Mouse (Mus musculus) forebrain, postnatal 0 days (tissue): ENCODE measurements at regions not wholly inside any gene's neighbourhood (a gene's known extent, or its start where the extent isn't known, plus 50 kb on each side); places are given as distances from the start of the nearest gene placed in this dataset.

Experiments
- ATAC-seq: fragments of 200-750 bp; cut with Nextera tagmentation; 2 replicates; pipeline ENCODE4 v1.8.0; 2017; ENCODE audit warnings: mild to moderate bottlenecking, moderate library complexity
- DNase-seq: peaks from one replicate; pipeline ENCODE4 v3.0.0-alpha.2; 2015
- H3K27ac ChIP-seq: fragments of 300-500 bp; sonication (generic); 2 replicates; pipeline ENCODE4 v1.5.1; 2014; ENCODE audit warnings: low read depth, mild to moderate bottlenecking, antibody characterized with exemption, low read length, moderate library complexity, mixed read lengths
- H3K27me3 ChIP-seq: fragments of 300-500 bp; sonication (generic); 2 replicates; pipeline ENCODE4 v1.6.1; 2014; ENCODE audit warnings: mild to moderate bottlenecking, low read length, mixed read lengths; ENCODE audit not compliant: insufficient read depth
- H3K36me3 ChIP-seq: fragments of 300-500 bp; sonication (generic); 2 replicates; pipeline ENCODE4 v1.6.1; 2014; ENCODE audit warnings: mild to moderate bottlenecking, moderate library complexity; ENCODE audit not compliant: insufficient read depth
- H3K4me1 ChIP-seq: fragments of 300-500 bp; sonication (generic); 2 replicates; pipeline ENCODE4 v1.6.1; 2014; ENCODE audit warnings: antibody characterized with exemption; ENCODE audit not compliant: insufficient read depth
- H3K4me2 ChIP-seq: fragments of 300-500 bp; sonication (generic); 2 replicates; pipeline ENCODE4 v1.6.1; 2014; ENCODE audit warnings: low read depth, mild to moderate bottlenecking, moderate library complexity
- H3K4me3 ChIP-seq: fragments of 300-500 bp; sonication (generic); 2 replicates; pipeline ENCODE4 v1.5.1; 2014; ENCODE audit warnings: low read depth, low read length, mixed read lengths
- H3K9ac ChIP-seq: fragments of 300-500 bp; sonication (generic); 2 replicates; pipeline ENCODE4 v1.6.1; 2014; ENCODE audit warnings: mild to moderate bottlenecking
- H3K9me3 ChIP-seq: fragments of 300-500 bp; sonication (generic); 2 replicates; pipeline ENCODE4 v1.6.1; 2016; ENCODE audit warnings: low read length
- CTCF ChIP-seq: sonication (generic); IDR thresholded peaks from 2 replicates; pipeline ENCODE4 v1.5.1; 2016; ENCODE audit warnings: antibody characterized with exemption, control low read depth, low read depth
- WGBS: fragments of 180-500 bp; shearing (Covaris S2); extraction: QIAGEN DNeasy Blood & Tissue Kit; methylation state at CpG from one replicate; pipeline ENCODE4 v1.1.7; 2014; 5-methylcytosine and 5-hydroxymethylcytosine counted together

- Histone ChIP-seq H3K36me3 (no peaks in the 10 kb centered on the region), H3K9ac (no peak overlapping the region), H3K27ac (no peak overlapping the region), H3K4me2 (no peak overlapping the region), H3K27me3 (no peaks in the 10 kb centered on the region), H3K4me3 (no peak overlapping the region), H3K4me1 (no peaks in the 10 kb centered on the region), H3K9me3 (no peaks in the 10 kb centered on the region)
- ATAC-seq (no peak), DNase-seq (no peak)
- TF ChIP-seq CTCF: no peak
- WGBS: 98% methylated on average over 1 of the region's 1 CpGs
These were observed 3791.9 kb downstream of the 9330182O14Rik start for GRCm38 (mm10) chr15:43926034-43926433.

DNA sequence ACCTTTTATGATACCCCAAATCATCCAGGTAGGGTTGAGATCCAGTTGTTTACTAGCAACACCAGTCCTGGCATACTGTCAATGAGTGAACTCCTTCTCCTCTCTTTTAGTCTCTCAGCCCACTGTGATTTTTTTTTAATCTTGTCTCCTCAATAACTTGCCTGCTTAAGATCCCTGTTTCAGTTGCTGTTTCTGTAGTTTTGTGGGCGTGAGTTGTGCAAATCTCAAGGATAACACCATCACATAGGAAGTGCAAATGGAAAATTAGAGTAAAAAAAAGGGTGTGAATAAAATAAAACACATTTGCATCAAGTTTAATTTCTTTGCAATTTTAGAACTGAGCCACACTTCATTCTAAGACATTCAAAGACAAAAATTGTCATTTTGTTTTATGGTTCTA, 3799.4 kb downstream of the 9330182O14Rik start:
- WGBS: 80% methylated on average over 1 of the region's 1 CpGs

GRCm38 (mm10) chr15:43940424-43940823, 3806.3 kb downstream of the 9330182O14Rik start:
- ATAC-seq (peak; percentile 79), DNase-seq (peak; percentile 82)
- peak overlapping the region; percentile 78 for H3K27ac ChIP-seq
- WGBS: 6% methylated on average over 2 of the region's 2 CpGs
- H3K36me3 ChIP-seq: no peaks in the 10 kb centered on the region
- peaks cover 12% of the 10 kb centered on the region; the same call in 1 of the 2 replicates for H3K4me1 ChIP-seq
- no peak for TF ChIP-seq CTCF
- no peak overlapping the region for H3K9ac ChIP-seq
- no peak overlapping the region for H3K4me3 ChIP-seq
- no peaks in the 10 kb centered on the region for H3K9me3 ChIP-seq
- H3K4me2 ChIP-seq: no peak overlapping the region
- no peaks in the 10 kb centered on the region for H3K27me3 ChIP-seq

More for the DNA sequence above, 3799.4 kb downstream of the 9330182O14Rik start:
- H3K4me1 ChIP-seq: no peaks in the 10 kb centered on the region
- H3K9ac ChIP-seq: no peak overlapping the region
- no peak overlapping the region for H3K27ac ChIP-seq
- H3K36me3 ChIP-seq: no peaks in the 10 kb centered on the region
- H3K4me2 ChIP-seq: no peak overlapping the region
- no peak for TF ChIP-seq CTCF
- H3K9me3 ChIP-seq: no peaks in the 10 kb centered on the region
- no peaks in the 10 kb centered on the region for H3K27me3 ChIP-seq
- no peak for ATAC-seq
- DNase-seq: no peak
- no peak overlapping the region for H3K4me3 ChIP-seq

GRCm38 (mm10) chr15:43940905-43941304, 3806.7 kb downstream of the 9330182O14Rik start:
- ATAC-seq (peak; percentile 19), DNase-seq (no peak)
- no peak overlapping the region for H3K4me2 ChIP-seq
- TF ChIP-seq CTCF: no peak
- H3K9me3 ChIP-seq: no peaks in the 10 kb centered on the region
- peak overlapping the region; percentile 78 for H3K27ac ChIP-seq
- WGBS: 38% methylated on average over 4 of the region's 4 CpGs
- peaks cover 12% of the 10 kb centered on the region; the same call in 1 of the 2 replicates for H3K4me1 ChIP-seq
- no peaks in the 10 kb centered on the region for H3K36me3 ChIP-seq
- no peak overlapping the region for H3K4me3 ChIP-seq
- no peak overlapping the region for H3K9ac ChIP-seq
- H3K27me3 ChIP-seq: no peaks in the 10 kb centered on the region

DNA sequence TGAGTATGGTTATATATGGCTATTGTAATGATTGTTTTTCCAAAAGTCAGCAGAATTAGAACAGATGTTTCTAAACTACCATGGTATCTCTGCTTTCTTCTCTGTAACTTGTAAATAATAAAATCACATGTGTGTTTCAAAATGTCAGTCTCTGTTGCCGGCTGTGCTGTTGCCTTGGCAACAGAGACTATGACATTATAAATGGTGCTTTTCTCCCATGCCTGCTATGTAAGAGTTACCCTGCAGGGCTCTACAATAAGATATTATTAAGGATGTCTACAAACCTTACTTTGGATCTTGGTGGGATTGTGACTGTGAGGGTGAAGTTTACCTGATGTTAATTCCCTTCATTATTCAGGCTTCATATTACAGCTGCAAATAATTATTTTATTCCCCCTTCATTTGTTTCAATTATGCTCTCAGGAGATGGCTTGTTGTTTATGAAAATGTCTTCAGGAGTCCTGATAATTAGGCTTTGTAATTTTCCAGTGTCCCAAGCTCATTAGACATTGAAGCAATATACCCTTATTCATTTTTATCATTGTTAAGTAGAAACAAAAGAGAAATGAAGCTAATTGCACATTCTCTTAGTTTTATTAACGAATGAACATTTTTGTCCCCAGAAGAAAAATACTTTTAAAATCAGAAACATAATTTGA, 3808.0 kb downstream of the 9330182O14Rik start:
- Histone ChIP-seq H3K9me3 (no peaks in the 10 kb centered on the region), H3K9ac (no peak overlapping the region), H3K4me3 (no peak overlapping the region), H3K27me3 (no peaks in the 10 kb centered on the region), H3K4me2 (no peak overlapping the region), H3K4me1 (peaks cover 12% of the 10 kb centered on the region; the same call in 1 of the 2 replicates), H3K36me3 (no peaks in the 10 kb centered on the region), H3K27ac (no peak overlapping the region)
- DNase-seq: peak; percentile 71
- 0 out of 2 replicates have a peak, but pooled peaks have one; percentile 7 for TF ChIP-seq CTCF
- 23% methylated on average over 2 of the region's 2 CpGs for WGBS
- ATAC-seq: peak; percentile 89

DNA sequence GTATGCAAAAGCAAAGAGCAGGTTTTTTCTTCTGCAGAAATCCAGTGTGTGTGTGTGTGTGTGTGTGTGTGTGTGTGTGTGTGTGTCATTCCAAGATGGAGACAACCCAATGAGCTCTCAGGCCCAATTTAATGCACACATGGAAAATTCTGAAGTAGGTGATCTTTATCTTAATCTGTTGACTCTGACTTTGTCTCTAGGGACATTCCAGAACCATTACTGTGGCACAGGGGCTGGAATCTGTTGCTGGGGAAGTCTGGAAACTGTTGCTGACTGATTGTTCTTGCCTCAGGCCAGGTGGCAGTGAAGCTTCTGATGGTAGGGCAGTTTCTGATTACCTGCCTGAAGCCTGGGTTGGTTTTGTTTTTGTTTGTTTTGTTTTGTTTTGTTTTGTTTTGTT, 3850.8 kb downstream of the 9330182O14Rik start:
- Histone ChIP-seq H3K4me2 (no peak overlapping the region), H3K9ac (no peak overlapping the region), H3K27me3 (no peaks in the 10 kb centered on the region), H3K4me1 (no peaks in the 10 kb centered on the region), H3K27ac (no peak overlapping the region), H3K4me3 (no peak overlapping the region), H3K9me3 (no peaks in the 10 kb centered on the region), H3K36me3 (no peaks in the 10 kb centered on the region)
- TF ChIP-seq CTCF: no peak
- no peak for DNase-seq
- no peak for ATAC-seq

DNA sequence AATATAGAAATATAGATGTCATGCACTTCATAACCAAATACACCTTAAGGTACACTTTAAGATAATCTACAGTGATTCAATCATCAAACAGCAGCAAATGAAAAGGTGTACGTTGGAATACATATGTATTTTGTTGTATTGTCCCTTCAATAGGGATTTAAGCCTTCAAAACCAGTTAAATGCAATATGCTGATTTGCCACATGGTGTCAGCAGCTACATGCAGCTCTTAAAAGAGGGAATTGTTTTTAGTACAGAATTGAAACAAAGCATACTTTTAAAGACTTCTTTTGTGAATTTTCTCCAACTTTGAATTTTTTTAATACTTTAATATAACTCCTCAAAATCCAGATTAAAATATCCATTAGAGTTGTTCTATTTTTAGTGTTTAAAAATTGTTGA, 3857.1 kb downstream of the 9330182O14Rik start:
- no peaks in the 10 kb centered on the region for H3K36me3 ChIP-seq
- H3K27me3 ChIP-seq: no peaks in the 10 kb centered on the region
- no peak overlapping the region for H3K27ac ChIP-seq
- ATAC-seq (no peak), DNase-seq (peak; percentile 85)
- no peaks in the 10 kb centered on the region for H3K9me3 ChIP-seq
- TF ChIP-seq CTCF: peak; percentile 87
- H3K4me1 ChIP-seq: no peaks in the 10 kb centered on the region
- 17% methylated on average over 1 of the region's 1 CpGs for WGBS
- no peak overlapping the region for H3K9ac ChIP-seq
- H3K4me2 ChIP-seq: no peak overlapping the region
- H3K4me3 ChIP-seq: no peak overlapping the region
